Mouse (Mus musculus) intestine, embryonic 14.5 days (tissue): ENCODE measurements around the gene Clca2. TPM values are rescaled to one million over a fixed set of nuclear protein-coding genes. Genes with fewer than 3 reads are reported as not detected.

Source experiments
- ATAC-seq: fragments of 200-750 bp; cut with Nextera tagmentation; replicated peaks from 2 replicates; pipeline ENCODE4 v1.8.0; 2017; ENCODE audit warnings: low read depth, moderate number of reproducible peaks, moderate TSS enrichment, moderate library complexity; ENCODE audit not compliant: low FRiP score, low TSS enrichment
- DNase-seq: peaks from one replicate; pipeline ENCODE4 v3.0.0-alpha.2; 2018; ENCODE audit warnings: low spot score
- H3K27ac ChIP-seq: fragments of 300-500 bp; sonication (generic); 2 replicates; pipeline ENCODE4 v1.5.1; 2014; ENCODE audit warnings: low read depth, mild to moderate bottlenecking, control low read depth
- H3K27me3 ChIP-seq: fragments of 300-500 bp; sonication (generic); replicated peaks from 2 replicates; pipeline ENCODE4 v1.6.1; 2014; ENCODE audit warnings: low read length, control low read depth; ENCODE audit not compliant: control insufficient read depth, insufficient read depth
- H3K36me3 ChIP-seq: fragments of 300-500 bp; sonication (generic); 2 replicates; pipeline ENCODE4 v1.6.1; 2014; ENCODE audit warnings: low read length, control low read depth; ENCODE audit not compliant: control insufficient read depth, insufficient read depth
- H3K4me1 ChIP-seq: fragments of 300-500 bp; sonication (generic); replicated peaks from 2 replicates; pipeline ENCODE4 v1.6.1; 2014; ENCODE audit warnings: low read length, control low read depth, mixed read lengths; ENCODE audit not compliant: control insufficient read depth, insufficient read depth
- H3K4me2 ChIP-seq: fragments of 300-500 bp; sonication (generic); 2 replicates; pipeline ENCODE4 v1.6.1; 2014; ENCODE audit warnings: low read length
- H3K4me3 ChIP-seq: fragments of 300-500 bp; sonication (generic); 2 replicates; pipeline ENCODE4 v1.5.1; 2014; ENCODE audit warnings: low read depth, low read length, control low read depth, mixed read lengths
- H3K9ac ChIP-seq: fragments of 300-500 bp; sonication (generic); 2 replicates; pipeline ENCODE4 v1.6.1; 2014; ENCODE audit warnings: mild to moderate bottlenecking, low read length
- H3K9me3 ChIP-seq: fragments of 300-500 bp; sonication (generic); 2 replicates; pipeline ENCODE4 v1.6.1; 2016; ENCODE audit warnings: low read length, control low read depth; ENCODE audit not compliant: control insufficient read depth
- WGBS: fragments of 180-500 bp; shearing (Covaris S2); extraction: QIAGEN DNeasy Blood & Tissue Kit; methylation state at CpG from one replicate; pipeline ENCODE4 v1.1.7; 2014; 5-methylcytosine and 5-hydroxymethylcytosine counted together
- polyA plus RNA-seq: library from polyadenylated mRNA; unstranded; fragments of >200 nt; fragmentation: Nextera tagmentation; extraction: Ambion mirVana; gene quantifications from 2 replicates; pipeline ENCODE4 v1.2.1, GENCODE M21; 2014

Gene Clca2
- polyA plus RNA-seq = 0.17 and 0.46 TPM in 2 replicates

DNA sequence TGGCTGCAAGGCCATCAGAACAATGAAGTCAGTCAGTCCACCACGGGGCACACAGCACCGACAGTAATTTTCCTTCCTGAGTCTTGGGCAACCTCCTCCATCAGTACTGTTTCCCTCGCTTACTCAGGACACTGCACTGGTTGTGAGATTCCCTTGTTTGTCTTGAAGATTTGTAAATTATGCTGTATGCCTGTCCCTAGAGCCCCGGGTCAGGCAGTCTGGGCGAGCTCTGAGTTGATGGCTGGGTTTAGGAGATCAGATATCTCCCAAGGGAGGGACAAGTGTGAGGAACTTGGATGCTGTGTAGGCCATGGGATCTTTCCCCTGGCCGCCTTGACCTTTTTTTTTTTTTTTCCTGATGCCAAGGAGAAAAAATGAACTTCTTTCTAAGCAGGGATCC, at the start of gene Clca2:
Clca2 (minus strand) TSS at position 153 of the 400 bp plus-strand sequence.
- WGBS = 56% methylated on average over 6 of the region's 6 CpGs
- Histone ChIP-seq H3K9me3 (no peaks in the 10 kb centered on the region), H3K4me2 (no peak within 1 kb of the TSS), H3K27me3 (no peaks in the 10 kb centered on the region), H3K36me3 (no peaks in the 10 kb centered on the region), H3K4me1 (no peaks in the 10 kb centered on the region), H3K27ac (peak within 1 kb of the TSS; percentile 24; the same call in 1 of the 2 replicates), H3K4me3 (no peak within 1 kb of the TSS), H3K9ac (no peak within 1 kb of the TSS)
- ATAC-seq = no peak
- no peak for DNase-seq

GRCm38 (mm10) chr3:145147952-145148351, 48.7 kb upstream of the Clca2 start:
- Histone ChIP-seq H3K4me1 (no peaks in the 10 kb centered on the region), H3K27me3 (no peaks in the 10 kb centered on the region), H3K36me3 (peaks cover 18% of the 10 kb centered on the region), H3K27ac (no peak overlapping the region), H3K4me2 (no peak overlapping the region), H3K9me3 (no peaks in the 10 kb centered on the region), H3K4me3 (no peak overlapping the region), H3K9ac (no peak overlapping the region)
- no peak for DNase-seq
- no peak for ATAC-seq

GRCm38 (mm10) chr3:145147483-145147882, 48.2 kb upstream of the Clca2 start:
- DNase-seq (no peak), ATAC-seq (no peak)
- no peak overlapping the region for H3K9ac ChIP-seq
- H3K27me3 ChIP-seq = no peaks in the 10 kb centered on the region
- H3K9me3 ChIP-seq = no peaks in the 10 kb centered on the region
- WGBS = 82% methylated on average over 2 of the region's 2 CpGs
- no peaks in the 10 kb centered on the region for H3K4me1 ChIP-seq
- peaks cover 18% of the 10 kb centered on the region for H3K36me3 ChIP-seq
- H3K27ac ChIP-seq = no peak overlapping the region
- no peak overlapping the region for H3K4me3 ChIP-seq
- H3K4me2 ChIP-seq = no peak overlapping the region

- no peak for ATAC-seq
- H3K4me2 ChIP-seq = no peak overlapping the region
- WGBS = 81% methylated on average over 9 of the region's 9 CpGs
Measured at GRCm38 (mm10) chr3:145146871-145147270, 47.6 kb upstream of the Clca2 start.

GRCm38 (mm10) chr3:145143856-145144255, 44.6 kb upstream of the Clca2 start:
- ATAC-seq = no peak
- Histone ChIP-seq H3K4me3 (no peak overlapping the region), H3K36me3 (peaks cover 17% of the 10 kb centered on the region), H3K27ac (no peak overlapping the region), H3K4me2 (no peak overlapping the region), H3K27me3 (no peaks in the 10 kb centered on the region), H3K9ac (no peak overlapping the region), H3K4me1 (no peaks in the 10 kb centered on the region), H3K9me3 (no peaks in the 10 kb centered on the region)
- 87% methylated on average over 10 of the region's 10 CpGs for WGBS
- DNase-seq = no peak

More at GRCm38 (mm10) chr3:145146871-145147270, 47.6 kb upstream of the Clca2 start:
- H3K4me3 ChIP-seq = no peak overlapping the region
- no peak overlapping the region for H3K9ac ChIP-seq
- DNase-seq = no peak
- H3K27ac ChIP-seq = no peak overlapping the region
- no peaks in the 10 kb centered on the region for H3K4me1 ChIP-seq
- H3K27me3 ChIP-seq = no peaks in the 10 kb centered on the region
- H3K9me3 ChIP-seq = no peaks in the 10 kb centered on the region
- H3K36me3 ChIP-seq = peaks cover 18% of the 10 kb centered on the region

- H3K27me3 ChIP-seq = no peaks in the 10 kb centered on the region
- ATAC-seq = no peak
- no peak for DNase-seq
- H3K9ac ChIP-seq = no peak overlapping the region
- peaks cover 19% of the 10 kb centered on the region for H3K36me3 ChIP-seq
- no peak overlapping the region for H3K4me3 ChIP-seq
- H3K9me3 ChIP-seq = no peaks in the 10 kb centered on the region
- no peak overlapping the region for H3K27ac ChIP-seq
- H3K4me2 ChIP-seq = no peak overlapping the region
- H3K4me1 ChIP-seq = no peaks in the 10 kb centered on the region
Measured at GRCm38 (mm10) chr3:145142925-145143324, 43.7 kb upstream of the Clca2 start.

- WGBS = 60% methylated on average over 4 of the region's 4 CpGs
- H3K9me3 ChIP-seq = no peaks in the 10 kb centered on the region
- peaks cover 14% of the 10 kb centered on the region for H3K36me3 ChIP-seq
- DNase-seq = no peak
- H3K9ac ChIP-seq = no peak overlapping the region
- no peak overlapping the region for H3K4me3 ChIP-seq
- H3K27me3 ChIP-seq = no peaks in the 10 kb centered on the region
- no peak for ATAC-seq
- no peaks in the 10 kb centered on the region for H3K4me1 ChIP-seq
- H3K27ac ChIP-seq = no peak overlapping the region
- no peak overlapping the region for H3K4me2 ChIP-seq
Measured at GRCm38 (mm10) chr3:145140236-145140635, 41.0 kb upstream of the Clca2 start.

GRCm38 (mm10) chr3:145131210-145131868, 32.1 kb upstream of the Clca2 start:
- H3K36me3 ChIP-seq = peaks cover 47% of the 10 kb centered on the region
- H3K27ac ChIP-seq = no peak overlapping the region
- no peaks in the 10 kb centered on the region for H3K27me3 ChIP-seq
- H3K4me3 ChIP-seq = no peak overlapping the region
- H3K9me3 ChIP-seq = no peaks in the 10 kb centered on the region
- ATAC-seq (0 out of 2 replicates have a peak, but pooled peaks have one; percentile 76), DNase-seq (peak; percentile 66)
- H3K9ac ChIP-seq = no peak overlapping the region
- 19% methylated on average over 3 of the region's 3 CpGs for WGBS
- no peaks in the 10 kb centered on the region for H3K4me1 ChIP-seq
- H3K4me2 ChIP-seq = no peak overlapping the region

DNA sequence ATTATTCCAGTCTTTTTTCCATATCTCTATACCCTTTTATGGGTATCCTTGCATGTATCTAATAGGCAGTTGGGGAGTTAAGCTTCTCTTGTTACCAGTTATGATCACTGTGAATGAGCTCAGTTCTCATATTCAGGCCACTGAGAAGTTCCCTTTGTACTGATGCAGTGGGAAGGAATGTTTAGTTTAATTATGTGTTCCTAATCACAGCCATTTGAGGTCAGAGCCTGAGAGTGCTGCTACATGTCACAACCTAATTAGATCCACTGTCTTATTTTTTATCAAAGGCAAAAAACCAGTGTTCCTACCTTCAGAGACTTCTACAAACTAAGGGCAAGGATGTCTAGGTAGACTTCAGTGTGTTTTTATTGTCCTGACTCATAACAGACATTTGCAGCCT, 30.1 kb upstream of the Clca2 start:
- Histone ChIP-seq H3K4me3 (no peak overlapping the region), H3K9me3 (no peaks in the 10 kb centered on the region), H3K27ac (no peak overlapping the region), H3K4me1 (no peaks in the 10 kb centered on the region), H3K27me3 (no peaks in the 10 kb centered on the region), H3K9ac (no peak overlapping the region), H3K36me3 (peaks cover 49% of the 10 kb centered on the region), H3K4me2 (no peak overlapping the region)
- ATAC-seq = no peak
- no peak for DNase-seq
